Mouse (Mus musculus) brain, embryonic 14.5 days (tissue): ENCODE measurements around the gene Egln2. TPM values are rescaled to one million over a fixed set of nuclear protein-coding genes. Genes with fewer than 3 reads are reported as not detected.

ENCODE experiments used
- DNase-seq: peaks from one replicate; pipeline ENCODE4 v3.0.0-alpha.2; 2011; ENCODE audit warnings: low read depth
- CTCF ChIP-seq: fragments of 200-500 bp; IDR thresholded peaks from 2 replicates; pipeline ENCODE4 v1.5.1; 2012; ENCODE audit warnings: inconsistent platforms, mild to moderate bottlenecking, moderate library complexity, borderline replicate concordance; ENCODE audit not compliant: insufficient read depth, insufficient read length; ENCODE audit errors: extremely low read depth
- POLR2A ChIP-seq: fragments of 200-500 bp; IDR thresholded peaks from 2 replicates; pipeline ENCODE4 v1.6.1; 2012; ENCODE audit warnings: mild to moderate bottlenecking, inconsistent platforms, borderline replicate concordance; ENCODE audit not compliant: poor library complexity, insufficient read depth, insufficient read length, severe bottlenecking; ENCODE audit errors: extremely low read depth
- polyA plus RNA-seq: library from polyadenylated mRNA; depleted of rRNA; stranded (reverse); fragments of >200 nt; gene quantifications from 2 replicates; pipeline ENCODE4 v1.2.3, GENCODE M21; 2012; rRNA removed

Gene Egln2
- polyA plus RNA-seq, 1 experiment = 129 TPM

DNA sequence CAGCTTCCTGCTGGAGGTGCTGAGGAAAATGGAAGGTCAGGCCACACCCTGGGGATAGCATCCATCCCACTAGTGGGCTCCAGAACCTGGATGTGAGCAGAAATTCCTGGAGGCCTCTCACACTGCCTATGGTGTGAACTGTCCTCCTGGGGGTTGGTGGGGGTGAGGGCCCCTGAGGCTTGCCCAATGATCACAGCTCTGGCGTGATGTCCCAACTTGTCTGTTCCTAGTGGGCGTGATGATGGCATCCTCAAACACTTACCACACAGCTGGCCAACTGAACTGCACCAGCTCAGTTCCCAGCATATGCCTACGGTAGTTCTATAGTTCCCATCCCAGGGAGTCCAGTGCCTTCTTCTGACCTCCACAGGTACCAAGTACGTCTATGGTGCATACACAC is 41.6 kb downstream of the Egln2 start:
- TF ChIP-seq POLR2A = no peak
- no peak for TF ChIP-seq CTCF
- no peak for DNase-seq

DNA sequence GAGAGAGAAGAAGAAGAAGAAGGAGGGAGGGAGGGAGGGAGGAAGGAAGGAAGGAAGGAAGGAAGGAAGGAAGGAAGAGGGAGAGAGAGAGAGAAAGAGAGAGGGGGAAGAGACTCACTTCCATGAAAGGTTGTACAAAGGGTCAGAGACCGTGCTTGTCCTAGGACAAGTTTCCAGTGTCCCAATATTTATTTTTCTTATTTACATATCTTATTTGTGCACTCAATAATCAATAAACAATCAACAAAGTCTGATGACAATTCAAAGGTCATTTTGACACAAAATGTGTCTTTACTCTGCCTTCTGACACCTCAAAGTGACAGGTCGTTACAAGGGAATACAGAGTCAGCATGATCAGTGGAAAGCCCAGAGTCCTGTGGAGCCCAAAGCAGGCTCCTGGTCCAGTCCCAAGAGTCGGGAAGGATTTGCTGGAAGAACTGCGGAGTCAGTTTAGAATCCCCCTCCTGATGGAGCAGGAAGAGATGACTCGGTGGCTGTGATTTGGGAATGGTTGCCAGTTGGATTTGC is 42.2 kb downstream of the Egln2 start:
- TF ChIP-seq CTCF (no peak), POLR2A (no peak)
- no peak for DNase-seq

DNA sequence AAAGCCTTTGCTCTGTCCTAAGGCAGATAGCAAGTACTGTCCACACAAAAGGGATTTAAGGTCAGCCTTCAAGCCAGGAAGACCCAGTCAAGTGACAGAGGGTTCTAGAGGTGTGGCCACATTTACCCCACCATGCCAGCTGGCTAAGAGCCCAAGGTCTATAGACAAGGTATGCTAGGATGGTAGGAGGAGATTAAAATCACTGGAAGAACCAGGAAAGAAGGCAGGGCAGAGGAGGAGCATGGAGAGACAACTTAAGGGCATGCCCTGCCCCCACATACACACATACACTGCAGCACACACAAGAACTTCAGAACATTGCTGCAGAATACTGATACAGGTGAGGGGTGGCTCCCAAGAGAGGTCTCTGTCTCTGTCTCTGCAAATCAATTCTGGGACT is 46.9 kb downstream of the Egln2 start, which contains the start of gene Cyp2f2:
Gene Cyp2f2, plus strand, starts transcription at position 234 of the 400 bp plus-strand sequence.
- no peak for DNase-seq
- TF ChIP-seq CTCF (no peak), POLR2A (no peak)

DNA sequence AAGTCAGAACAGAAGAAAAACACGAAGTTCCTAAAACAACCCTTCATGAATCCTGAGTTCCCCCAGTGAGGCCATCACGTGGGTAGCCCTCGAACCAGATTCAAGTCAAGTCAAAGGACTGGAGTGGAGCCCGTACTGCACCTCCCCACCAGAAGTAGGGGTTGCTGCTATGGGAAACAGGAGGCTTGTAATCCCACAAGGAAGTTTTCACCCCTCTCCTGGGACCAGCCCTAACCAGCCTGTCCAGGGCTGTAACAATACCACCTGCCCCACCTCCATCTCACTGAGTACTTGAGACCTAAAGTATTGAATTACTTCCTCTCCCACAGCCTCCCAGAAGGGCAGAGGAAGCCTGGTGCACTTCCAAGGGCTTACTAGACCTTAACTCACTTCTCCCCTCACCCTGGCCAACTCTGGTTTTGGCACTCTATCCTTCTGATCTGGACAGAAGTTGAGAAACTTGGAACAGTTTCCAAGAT is 48.5 kb downstream of the Egln2 start:
- TF ChIP-seq CTCF (no peak), POLR2A (no peak)

DNA sequence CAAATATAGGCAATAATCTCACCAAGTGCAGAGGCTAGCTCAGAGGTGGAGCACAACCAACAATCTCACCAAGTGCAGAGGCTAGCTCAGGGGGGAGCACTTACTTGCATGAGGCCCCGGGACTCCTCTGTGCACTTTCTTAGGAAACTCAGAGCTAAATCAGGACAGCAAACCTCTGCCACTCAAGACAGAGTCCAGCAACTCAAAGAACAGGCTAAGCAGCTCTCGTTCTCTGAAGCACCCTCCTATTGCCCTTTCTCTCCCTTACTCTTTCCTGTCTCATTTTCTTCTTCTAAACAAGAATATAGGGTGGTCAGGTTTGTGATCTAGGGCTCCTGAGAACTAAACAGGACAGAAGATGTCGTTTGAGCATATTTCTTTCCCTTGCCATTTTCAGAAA is 54.6 kb downstream of the Egln2 start:
- no peak for DNase-seq
- no peak for TF ChIP-seq CTCF
- no peak for TF ChIP-seq POLR2A

More for the DNA sequence above, 48.5 kb downstream of the Egln2 start:
- no peak for DNase-seq

DNA sequence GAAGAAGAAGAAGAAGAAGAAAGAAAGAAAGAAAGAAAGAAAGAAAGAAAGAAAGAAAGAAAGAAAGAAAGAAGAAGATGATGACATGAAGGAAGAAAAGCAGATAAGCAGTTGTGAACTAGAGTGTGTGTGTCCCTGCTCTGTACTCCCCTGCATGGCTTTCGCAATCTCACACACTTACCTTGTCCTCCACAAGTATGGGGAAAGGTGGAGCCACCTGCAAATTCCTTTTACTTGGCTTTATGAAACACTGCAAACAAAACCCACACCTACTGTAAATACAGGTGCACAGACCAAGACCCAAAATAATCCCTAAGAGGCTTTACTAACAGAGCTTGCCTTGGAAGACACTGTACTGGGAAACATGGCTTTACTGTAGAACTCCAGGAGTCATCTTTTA is 55.6 kb downstream of the Egln2 start:
- TF ChIP-seq CTCF (no peak), POLR2A (no peak)
- no peak for DNase-seq

DNA sequence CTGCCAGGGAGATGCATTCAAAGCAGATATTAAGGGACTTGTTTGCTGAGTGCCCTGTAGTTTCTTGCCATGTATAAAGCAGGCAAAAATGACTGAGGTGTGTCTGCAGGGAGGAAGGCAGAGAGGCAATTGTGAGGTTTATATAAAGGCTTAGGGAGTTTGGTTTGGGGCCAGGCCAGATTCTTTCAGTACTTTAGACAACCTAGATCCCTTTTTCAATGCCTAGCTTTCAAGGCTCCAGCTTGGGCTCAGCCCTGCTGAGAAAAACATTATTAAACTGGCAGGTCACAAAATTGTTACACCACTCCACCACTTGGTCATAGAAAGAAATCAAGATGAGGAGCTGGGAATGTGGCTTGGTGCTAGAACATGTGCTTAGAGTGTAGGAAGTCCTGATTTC is 56.3 kb downstream of the Egln2 start:
- DNase-seq = no peak
- TF ChIP-seq POLR2A (no peak), CTCF (no peak)

Other genes with a start within 250 kb of the Egln2 start
- gene Cyp2a22, start 227.4 kb downstream of the Egln2 start, polyA plus RNA-seq = not detected in 2 replicates
- gene Cyp2a12, start 137.7 kb downstream of the Egln2 start, polyA plus RNA-seq = not detected in 2 replicates
- 0.05 TPM in 1 of 2 replicates, not detected in the other for gene Cyp2f2, start 46.9 kb downstream of the Egln2 start, polyA plus RNA-seq
- gene Cyp2t4, start 13.1 kb downstream of the Egln2 start, polyA plus RNA-seq = not detected in 2 replicates
- gene Rab4b, start 12.1 kb upstream of the Egln2 start, polyA plus RNA-seq = 81.4 and 86.7 TPM in 2 replicates
- gene Gm21983, start 14.3 kb upstream of the Egln2 start, polyA plus RNA-seq = 0.16 TPM in 1 of 2 replicates, not detected in the other
- 12.3 and 14.6 TPM in 2 replicates for gene Mia, start 14.4 kb upstream of the Egln2 start, polyA plus RNA-seq
- 11.9 and 13.2 TPM in 2 replicates for gene BC024978, start 29.0 kb upstream of the Egln2 start, polyA plus RNA-seq
- 320 and 444 TPM in 2 replicates for gene Snrpa, start 29.5 kb upstream of the Egln2 start, polyA plus RNA-seq
- 15.3 and 15.9 TPM in 2 replicates for gene Itpkc, start 61.9 kb upstream of the Egln2 start, polyA plus RNA-seq
- gene Coq8b, start 66.2 kb upstream of the Egln2 start, polyA plus RNA-seq = 42.6 and 50.1 TPM in 2 replicates
- gene Numbl, start 91.6 kb upstream of the Egln2 start, polyA plus RNA-seq = 109 and 112 TPM in 2 replicates
- gene Ltbp4, start 170.9 kb upstream of the Egln2 start, polyA plus RNA-seq = 24.3 and 24.4 TPM in 2 replicates
- gene Shkbp1, start 189.2 kb upstream of the Egln2 start, polyA plus RNA-seq = 142 and 232 TPM in 2 replicates
- 0.20 TPM in 1 of 2 replicates, not detected in the other for gene Gm20479, start 190.6 kb upstream of the Egln2 start, polyA plus RNA-seq